Mouse (Mus musculus): Measurements from ENCODE around the gene Slc22a1. TPM values are rescaled to one million over a fixed set of nuclear protein-coding genes. Genes with fewer than 3 reads are reported as not detected.
A peak's percentile ranks its signal among the peaks of the same experiment; 100 is the strongest.

Slc22a1 gene
- total and polyA plus RNA-seq, 2 experiments from 2014 or later: not detected

DNA sequence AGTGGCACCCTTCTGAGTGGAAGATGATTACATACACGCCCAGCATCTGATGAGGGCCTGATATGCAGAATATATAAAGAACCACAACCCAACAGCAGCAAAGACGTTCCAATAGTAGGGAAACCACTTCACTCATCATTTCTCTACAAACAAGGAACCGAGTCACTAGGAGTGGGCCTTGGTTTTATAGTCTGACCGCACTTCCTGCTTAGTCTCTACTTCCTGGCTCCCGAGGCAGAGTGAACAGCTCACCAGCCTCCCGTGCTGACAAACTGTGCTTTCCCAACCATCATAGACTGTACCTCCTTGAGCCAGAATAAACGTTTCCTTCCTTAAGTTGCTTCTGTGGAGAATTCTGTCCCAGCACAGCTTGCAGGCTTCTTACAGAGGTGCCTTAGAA is 19.8 kb downstream of the Slc22a1 start:
- Histone ChIP-seq H3K4me2 (ENCODE audit: low read depth, low read length, poor library complexity, severe bottlenecking) (no peak overlapping the region), H3K9me3 (ENCODE audit: low read length) (no peaks in the 10 kb centered on the region), H3K4me1 (ENCODE audit: insufficient read depth, low read length) (no peaks in the 10 kb centered on the region; the same call in 1 of the 2 replicates), H3K4me3 (ENCODE audit: low read depth, low read length) (no peak overlapping the region), H3K27me3 (ENCODE audit: insufficient read depth, low read length) (no peaks in the 10 kb centered on the region), H3K9ac (replicated peaks; ENCODE audit: low read length, poor library complexity, severe bottlenecking) (no peak overlapping the region), H3K27ac (ENCODE audit: low read depth, low read length) (no peak overlapping the region), H3K36me3 (ENCODE audit: insufficient read depth, low read length) (no peaks in the 10 kb centered on the region)
- WGBS: 85% methylated on average over 7 of the region's 7 CpGs
- no peak for ATAC-seq (ENCODE audit: low FRiP score)
- TF ChIP-seq CTCF (IDR thresholded peaks at IDR 0.05): no peak
- DNase-seq (ENCODE audit: low spot score): no peak

DNA sequence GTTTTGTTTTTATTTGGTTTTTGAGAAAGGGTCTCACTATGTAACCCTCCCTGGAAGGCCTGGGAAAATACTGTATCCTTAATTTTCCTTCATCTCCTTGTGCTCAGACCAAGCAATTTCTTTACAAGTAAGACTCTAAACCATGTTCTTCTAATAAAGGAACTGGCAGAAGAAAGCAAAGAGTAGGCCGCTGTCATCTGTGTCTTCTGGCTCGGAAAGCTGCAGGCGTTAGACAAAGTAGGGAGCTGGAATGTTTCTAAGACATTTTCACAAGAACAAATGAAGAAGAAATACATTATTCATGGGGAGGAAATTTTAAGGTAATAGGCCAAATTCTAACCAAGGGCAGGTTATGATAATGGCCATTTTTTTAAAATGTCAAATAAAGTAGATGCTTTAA is 21.6 kb downstream of the Slc22a1 start:
- no peak for DNase-seq (ENCODE audit: low spot score)
- H3K4me3 ChIP-seq (ENCODE audit: low read depth, low read length): no peak overlapping the region
- no peak for ATAC-seq (ENCODE audit: low FRiP score)
- no peaks in the 10 kb centered on the region for H3K36me3 ChIP-seq (ENCODE audit: insufficient read depth, low read length)
- 48% methylated on average over 3 of the region's 3 CpGs for WGBS
- no peaks in the 10 kb centered on the region; the same call in 1 of the 2 replicates for H3K4me1 ChIP-seq (ENCODE audit: insufficient read depth, low read length)
- no peak for TF ChIP-seq CTCF (IDR thresholded peaks at IDR 0.05)
- no peaks in the 10 kb centered on the region for H3K9me3 ChIP-seq (ENCODE audit: low read length)
- no peak overlapping the region for H3K9ac ChIP-seq (replicated peaks; ENCODE audit: low read length, poor library complexity, severe bottlenecking)
- no peak overlapping the region for H3K27ac ChIP-seq (ENCODE audit: low read depth, low read length)
- no peaks in the 10 kb centered on the region for H3K27me3 ChIP-seq (ENCODE audit: insufficient read depth, low read length)
- no peak overlapping the region for H3K4me2 ChIP-seq (ENCODE audit: low read depth, low read length, poor library complexity, severe bottlenecking)

DNA sequence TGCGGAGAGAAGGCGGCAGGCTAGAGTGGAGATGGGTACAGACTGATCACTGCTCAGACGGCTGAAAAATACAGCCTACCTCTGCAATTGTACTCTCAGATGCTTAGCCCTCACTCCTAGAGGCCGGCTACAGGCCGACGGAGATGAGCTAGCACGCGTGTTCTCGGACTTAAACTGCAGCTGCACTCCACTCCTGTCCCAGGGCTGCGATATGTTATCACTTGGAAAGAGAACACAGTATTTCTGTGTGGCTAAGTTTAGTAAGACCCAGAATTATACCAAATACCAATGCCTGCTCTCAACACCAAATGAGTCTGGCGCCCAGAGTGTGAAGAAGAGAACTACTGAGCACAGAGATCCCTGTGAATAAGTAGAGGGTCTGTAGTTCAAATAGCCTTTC is 23.0 kb downstream of the Slc22a1 start:
- no peak overlapping the region for H3K9ac ChIP-seq (replicated peaks; ENCODE audit: low read length, poor library complexity, severe bottlenecking)
- H3K27me3 ChIP-seq (ENCODE audit: insufficient read depth, low read length): no peaks in the 10 kb centered on the region
- 95% methylated on average over 11 of the region's 11 CpGs for WGBS
- no peaks in the 10 kb centered on the region; the same call in 1 of the 2 replicates for H3K4me1 ChIP-seq (ENCODE audit: insufficient read depth, low read length)
- H3K4me2 ChIP-seq (ENCODE audit: low read depth, low read length, poor library complexity, severe bottlenecking): no peak overlapping the region
- no peak overlapping the region for H3K27ac ChIP-seq (ENCODE audit: low read depth, low read length)
- no peak for TF ChIP-seq CTCF (IDR thresholded peaks at IDR 0.05)
- DNase-seq (ENCODE audit: low spot score) (no peak), ATAC-seq (ENCODE audit: low FRiP score) (no peak)
- H3K4me3 ChIP-seq (ENCODE audit: low read depth, low read length): no peak overlapping the region
- H3K9me3 ChIP-seq (ENCODE audit: low read length): no peaks in the 10 kb centered on the region
- no peaks in the 10 kb centered on the region for H3K36me3 ChIP-seq (ENCODE audit: insufficient read depth, low read length)

DNA sequence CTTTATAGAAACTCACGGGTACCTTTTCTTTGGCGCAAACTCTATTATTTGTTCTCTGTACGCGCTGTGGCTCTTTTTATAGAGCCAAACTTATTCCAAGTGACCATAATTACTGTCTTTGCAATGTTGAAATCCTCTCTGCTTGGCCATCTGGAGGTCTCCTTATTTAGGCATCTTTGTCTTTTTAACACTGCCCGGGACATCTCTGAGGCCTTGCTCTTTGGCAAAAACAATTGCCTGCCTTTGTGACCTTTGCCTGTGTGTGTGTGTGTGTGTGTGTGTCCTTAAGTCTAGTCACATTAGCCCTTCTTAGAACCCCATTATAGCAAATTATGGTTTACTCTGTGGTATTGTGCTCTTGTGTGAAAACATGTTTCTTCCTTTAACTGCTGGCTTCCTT is 30.2 kb downstream of the Slc22a1 start:
- Histone ChIP-seq H3K4me3 (ENCODE audit: low read depth, low read length) (no peak overlapping the region), H3K9ac (replicated peaks; ENCODE audit: low read length, poor library complexity, severe bottlenecking) (no peak overlapping the region), H3K9me3 (ENCODE audit: low read length) (no peaks in the 10 kb centered on the region), H3K4me2 (ENCODE audit: low read depth, low read length, poor library complexity, severe bottlenecking) (no peak overlapping the region), H3K27ac (ENCODE audit: low read depth, low read length) (no peak overlapping the region), H3K36me3 (ENCODE audit: insufficient read depth, low read length) (no peaks in the 10 kb centered on the region), H3K4me1 (ENCODE audit: insufficient read depth, low read length) (no peaks in the 10 kb centered on the region), H3K27me3 (ENCODE audit: insufficient read depth, low read length) (no peaks in the 10 kb centered on the region)
- no peak for TF ChIP-seq CTCF (IDR thresholded peaks at IDR 0.05)
- ATAC-seq (ENCODE audit: low FRiP score): no peak
- no peak for DNase-seq (ENCODE audit: low spot score)
- WGBS: 85% methylated on average over 5 of the region's 5 CpGs

DNA sequence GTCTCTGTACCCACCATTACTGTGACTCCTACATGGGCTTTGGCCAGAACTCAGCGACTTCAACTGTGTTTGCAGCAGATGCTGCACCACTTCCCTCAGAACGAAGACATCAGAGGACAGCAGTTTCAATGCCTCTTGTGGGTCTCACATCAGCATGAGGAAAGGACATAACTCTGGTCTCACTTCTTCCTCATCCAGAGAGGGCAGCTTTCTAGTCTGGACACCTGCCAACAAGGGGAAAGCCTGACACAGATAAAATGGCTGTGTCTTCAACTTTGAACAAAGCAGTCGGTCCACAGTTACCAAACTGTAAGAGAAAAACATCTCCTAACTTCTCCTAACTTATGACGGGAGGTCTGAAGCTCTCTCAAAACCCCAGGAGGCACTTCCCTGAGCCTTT is 34.5 kb downstream of the Slc22a1 start:
- no peak for TF ChIP-seq CTCF (IDR thresholded peaks at IDR 0.05)
- Histone ChIP-seq H3K4me3 (ENCODE audit: low read depth, low read length) (no peak overlapping the region), H3K4me1 (ENCODE audit: insufficient read depth, low read length) (no peaks in the 10 kb centered on the region), H3K27me3 (ENCODE audit: insufficient read depth, low read length) (no peaks in the 10 kb centered on the region), H3K36me3 (ENCODE audit: insufficient read depth, low read length) (no peaks in the 10 kb centered on the region), H3K9ac (replicated peaks; ENCODE audit: low read length, poor library complexity, severe bottlenecking) (no peak overlapping the region), H3K27ac (ENCODE audit: low read depth, low read length) (no peak overlapping the region), H3K4me2 (ENCODE audit: low read depth, low read length, poor library complexity, severe bottlenecking) (no peak overlapping the region), H3K9me3 (ENCODE audit: low read length) (no peaks in the 10 kb centered on the region)
- 74% methylated on average over 4 of the region's 4 CpGs for WGBS
- no peak for ATAC-seq (ENCODE audit: low FRiP score)
- DNase-seq (ENCODE audit: low spot score): no peak

DNA sequence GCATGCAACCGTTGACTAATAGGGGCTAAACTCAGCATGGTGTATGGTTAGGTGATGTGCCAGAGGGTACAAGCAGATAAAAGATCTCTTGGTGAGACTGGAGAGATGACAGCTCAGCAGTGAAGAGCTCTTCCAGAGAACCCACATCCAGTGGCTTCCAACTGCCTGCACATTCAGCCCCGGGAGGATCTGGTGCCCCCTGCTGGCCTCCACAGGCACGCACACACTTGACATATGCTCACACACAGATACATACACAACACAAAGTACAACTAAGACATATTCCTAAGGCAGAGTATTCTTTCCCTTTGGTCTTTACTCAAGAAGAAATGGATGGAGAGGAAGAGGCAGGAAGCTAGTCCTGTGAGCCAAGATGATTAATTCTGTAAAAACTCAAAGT is 36.0 kb downstream of the Slc22a1 start:
- H3K36me3 ChIP-seq (ENCODE audit: insufficient read depth, low read length): no peaks in the 10 kb centered on the region
- no peak for ATAC-seq (ENCODE audit: low FRiP score)
- H3K4me1 ChIP-seq (ENCODE audit: insufficient read depth, low read length): no peaks in the 10 kb centered on the region
- 89% methylated on average over 3 of the region's 3 CpGs for WGBS
- no peak overlapping the region for H3K4me3 ChIP-seq (ENCODE audit: low read depth, low read length)
- TF ChIP-seq CTCF (IDR thresholded peaks at IDR 0.05): peak; percentile 13; the same call in 1 of the 2 replicates
- no peak overlapping the region for H3K4me2 ChIP-seq (ENCODE audit: low read depth, low read length, poor library complexity, severe bottlenecking)
- H3K27ac ChIP-seq (ENCODE audit: low read depth, low read length): no peak overlapping the region
- H3K9me3 ChIP-seq (ENCODE audit: low read length): no peaks in the 10 kb centered on the region
- DNase-seq (ENCODE audit: low spot score): no peak
- no peaks in the 10 kb centered on the region for H3K27me3 ChIP-seq (ENCODE audit: insufficient read depth, low read length)
- no peak overlapping the region for H3K9ac ChIP-seq (replicated peaks; ENCODE audit: low read length, poor library complexity, severe bottlenecking)

All from midbrain, postnatal 0 days (tissue).